Mouse (Mus musculus): ENCODE measurements around the gene Dpp4. TPM values are rescaled to one million over a fixed set of nuclear protein-coding genes. Genes with fewer than 3 reads are reported as not detected.

Gene Dpp4
- polyA plus RNA-seq, 1 experiment: not detected

GRCm38 (mm10) chr2:62390961-62391461, 21.0 kb downstream of the Dpp4 start:
- H3K36me3 ChIP-seq (ENCODE audit: control insufficient read depth, insufficient read depth): no peaks in the 10 kb centered on the region
- no peak for TF ChIP-seq FOSL1 (IDR thresholded peaks at IDR 0.05; ENCODE audit: insufficient read depth, low read length, poor library complexity, severe bottlenecking)
- no peak for TF ChIP-seq CEBPB (IDR thresholded peaks at IDR 0.05; ENCODE audit: low read depth)
- TF ChIP-seq MAX (IDR thresholded peaks at IDR 0.05): no peak
- no peak for TF ChIP-seq MYOG (IDR thresholded peaks at IDR 0.05; ENCODE audit: control insufficient read depth, extremely low read depth, insufficient read length)
- no peak for TF ChIP-seq USF1 (IDR thresholded peaks at IDR 0.05; ENCODE audit: low read depth)
- no peak for TF ChIP-seq MYOD1 (IDR thresholded peaks at IDR 0.05; ENCODE audit: control insufficient read depth, insufficient read length, low read depth)
- TF ChIP-seq CTCF (IDR thresholded peaks at IDR 0.05; ENCODE audit: control insufficient read depth, insufficient read depth, insufficient read length): no peak
- no peak overlapping the region for H3ac ChIP-seq (ENCODE audit: control insufficient read depth, insufficient read length, low read depth)
- H3K27me3 ChIP-seq (ENCODE audit: control insufficient read depth, insufficient read depth, insufficient read length): peaks cover 3% of the 10 kb centered on the region
- no peaks in the 10 kb centered on the region for H3K79me2 ChIP-seq (ENCODE audit: control insufficient read depth, insufficient read depth)
- H3K4me3 ChIP-seq (ENCODE audit: insufficient read depth, poor library complexity, severe bottlenecking): no peak overlapping the region
- H3K79me3 ChIP-seq (ENCODE audit: low read depth): no peaks in the 10 kb centered on the region

DNA sequence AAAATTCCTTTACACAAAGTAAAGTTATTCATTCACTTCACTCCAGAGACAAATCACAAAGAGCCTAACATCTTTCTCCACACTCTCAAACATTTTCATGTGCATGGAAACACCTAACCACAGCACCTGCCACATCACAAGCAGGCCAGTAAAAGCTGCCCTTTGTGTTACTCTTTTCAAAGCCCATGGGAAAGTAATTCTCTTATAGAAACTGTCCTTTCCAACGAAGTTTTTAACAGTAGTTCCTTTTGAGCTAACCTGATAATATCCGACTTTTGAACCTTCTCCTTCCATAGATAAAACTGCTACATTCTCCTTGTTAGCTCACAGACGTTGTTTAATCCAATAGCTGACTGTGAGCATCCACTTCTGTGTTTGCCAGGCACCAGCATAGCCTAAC, 21.7 kb downstream of the Dpp4 start:
- TF ChIP-seq FOSL1 (IDR thresholded peaks at IDR 0.05; ENCODE audit: insufficient read depth, low read length, poor library complexity, severe bottlenecking) (no peak), MAX (IDR thresholded peaks at IDR 0.05) (no peak), MYOG (IDR thresholded peaks at IDR 0.05; ENCODE audit: control insufficient read depth, extremely low read depth, insufficient read length) (no peak), CEBPB (IDR thresholded peaks at IDR 0.05; ENCODE audit: low read depth) (no peak), USF1 (IDR thresholded peaks at IDR 0.05; ENCODE audit: low read depth) (no peak), MYOD1 (IDR thresholded peaks at IDR 0.05; ENCODE audit: control insufficient read depth, insufficient read length, low read depth) (no peak), CTCF (IDR thresholded peaks at IDR 0.05; ENCODE audit: control insufficient read depth, insufficient read depth, insufficient read length) (no peak)
- H3K79me3 ChIP-seq (ENCODE audit: low read depth): no peaks in the 10 kb centered on the region
- H3K36me3 ChIP-seq (ENCODE audit: control insufficient read depth, insufficient read depth): no peaks in the 10 kb centered on the region
- no peaks in the 10 kb centered on the region for H3K79me2 ChIP-seq (ENCODE audit: control insufficient read depth, insufficient read depth)
- H3K4me3 ChIP-seq (ENCODE audit: insufficient read depth, poor library complexity, severe bottlenecking): no peak overlapping the region
- H3ac ChIP-seq (ENCODE audit: control insufficient read depth, insufficient read length, low read depth): no peak overlapping the region
- peaks cover 3% of the 10 kb centered on the region for H3K27me3 ChIP-seq (ENCODE audit: control insufficient read depth, insufficient read depth, insufficient read length)

GRCm38 (mm10) chr2:62388841-62389240, 23.2 kb downstream of the Dpp4 start:
- Histone ChIP-seq H3K79me3 (ENCODE audit: low read depth) (no peaks in the 10 kb centered on the region), H3K27me3 (ENCODE audit: control insufficient read depth, insufficient read depth, insufficient read length) (peaks cover 3% of the 10 kb centered on the region), H3K4me3 (ENCODE audit: insufficient read depth, poor library complexity, severe bottlenecking) (no peak overlapping the region), H3K79me2 (ENCODE audit: control insufficient read depth, insufficient read depth) (no peaks in the 10 kb centered on the region), H3K36me3 (ENCODE audit: control insufficient read depth, insufficient read depth) (no peaks in the 10 kb centered on the region), H3ac (ENCODE audit: control insufficient read depth, insufficient read length, low read depth) (no peak overlapping the region)
- no peak for TF ChIP-seq MYOD1 (IDR thresholded peaks at IDR 0.05; ENCODE audit: control insufficient read depth, insufficient read length, low read depth)

DNA sequence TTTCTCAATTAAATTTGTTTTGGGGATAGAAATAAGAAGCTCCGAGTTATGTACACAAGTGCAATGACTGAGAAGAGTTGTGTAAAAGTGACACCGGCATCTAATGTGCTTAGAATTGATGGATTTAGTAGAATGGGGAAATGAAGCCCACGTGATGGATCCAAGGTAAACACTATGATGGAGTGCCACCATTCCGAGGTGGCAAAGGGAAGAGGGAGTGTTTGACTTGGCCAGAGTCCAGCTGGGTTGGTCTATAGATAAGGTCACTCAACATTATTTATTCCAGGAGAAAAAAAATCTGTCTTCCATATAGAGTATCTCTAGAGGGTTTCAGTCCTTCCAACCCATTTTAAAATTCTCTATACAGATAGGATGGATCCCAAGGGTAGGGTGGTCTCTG, 28.8 kb downstream of the Dpp4 start:
- no peaks in the 10 kb centered on the region for H3K79me2 ChIP-seq (ENCODE audit: control insufficient read depth, insufficient read depth)
- no peaks in the 10 kb centered on the region for H3K79me3 ChIP-seq (ENCODE audit: low read depth)
- H3K36me3 ChIP-seq (ENCODE audit: control insufficient read depth, insufficient read depth): no peaks in the 10 kb centered on the region
- H3K4me3 ChIP-seq (ENCODE audit: insufficient read depth, poor library complexity, severe bottlenecking): no peak overlapping the region
- no peak for TF ChIP-seq FOSL1 (IDR thresholded peaks at IDR 0.05; ENCODE audit: insufficient read depth, low read length, poor library complexity, severe bottlenecking)
- no peak for TF ChIP-seq CEBPB (IDR thresholded peaks at IDR 0.05; ENCODE audit: low read depth)
- TF ChIP-seq MYOD1 (IDR thresholded peaks at IDR 0.05; ENCODE audit: control insufficient read depth, insufficient read length, low read depth): no peak
- TF ChIP-seq MAX (IDR thresholded peaks at IDR 0.05): no peak
- no peak for TF ChIP-seq CTCF (IDR thresholded peaks at IDR 0.05; ENCODE audit: control insufficient read depth, insufficient read depth, insufficient read length)
- no peak for TF ChIP-seq MYOG (IDR thresholded peaks at IDR 0.05; ENCODE audit: control insufficient read depth, extremely low read depth, insufficient read length)
- TF ChIP-seq USF1 (IDR thresholded peaks at IDR 0.05; ENCODE audit: low read depth): no peak
- H3K27me3 ChIP-seq (ENCODE audit: control insufficient read depth, insufficient read depth, insufficient read length): no peaks in the 10 kb centered on the region
- H3ac ChIP-seq (ENCODE audit: control insufficient read depth, insufficient read length, low read depth): no peak overlapping the region

DNA sequence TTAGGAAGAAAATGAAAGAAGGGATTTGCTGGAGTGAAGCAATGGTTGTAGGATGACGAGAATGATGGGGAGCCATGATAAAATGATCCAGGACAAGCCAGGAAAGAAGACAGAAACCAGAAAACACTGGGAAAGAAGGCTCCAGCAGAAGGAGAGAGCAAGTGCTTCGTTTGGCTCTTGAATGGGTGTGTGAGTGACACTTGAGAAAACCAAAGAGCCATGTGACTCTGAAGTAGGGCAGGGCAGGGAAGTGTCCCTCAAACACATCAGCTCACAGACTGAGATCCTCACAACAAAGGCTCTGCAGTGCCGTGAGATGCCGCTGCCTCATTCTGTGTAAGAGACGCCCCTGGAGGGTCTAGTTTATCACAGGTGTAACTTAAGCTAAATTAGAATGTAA, 29.6 kb downstream of the Dpp4 start:
- H3ac ChIP-seq (ENCODE audit: control insufficient read depth, insufficient read length, low read depth): no peak overlapping the region
- H3K79me2 ChIP-seq (ENCODE audit: control insufficient read depth, insufficient read depth): no peaks in the 10 kb centered on the region
- TF ChIP-seq USF1 (IDR thresholded peaks at IDR 0.05; ENCODE audit: low read depth): no peak
- TF ChIP-seq MYOD1 (IDR thresholded peaks at IDR 0.05; ENCODE audit: control insufficient read depth, insufficient read length, low read depth): no peak
- TF ChIP-seq CEBPB (IDR thresholded peaks at IDR 0.05; ENCODE audit: low read depth): no peak
- TF ChIP-seq MAX (IDR thresholded peaks at IDR 0.05): no peak
- no peak for TF ChIP-seq MYOG (IDR thresholded peaks at IDR 0.05; ENCODE audit: control insufficient read depth, extremely low read depth, insufficient read length)
- no peak for TF ChIP-seq FOSL1 (IDR thresholded peaks at IDR 0.05; ENCODE audit: insufficient read depth, low read length, poor library complexity, severe bottlenecking)
- no peak for TF ChIP-seq CTCF (IDR thresholded peaks at IDR 0.05; ENCODE audit: control insufficient read depth, insufficient read depth, insufficient read length)
- no peaks in the 10 kb centered on the region for H3K27me3 ChIP-seq (ENCODE audit: control insufficient read depth, insufficient read depth, insufficient read length)
- no peaks in the 10 kb centered on the region for H3K36me3 ChIP-seq (ENCODE audit: control insufficient read depth, insufficient read depth)
- H3K79me3 ChIP-seq (ENCODE audit: low read depth): no peaks in the 10 kb centered on the region
- H3K4me3 ChIP-seq (ENCODE audit: insufficient read depth, poor library complexity, severe bottlenecking): no peak overlapping the region

- no peaks in the 10 kb centered on the region for H3K27me3 ChIP-seq (ENCODE audit: control insufficient read depth, insufficient read depth, insufficient read length)
- H3K79me2 ChIP-seq (ENCODE audit: control insufficient read depth, insufficient read depth): no peaks in the 10 kb centered on the region
- TF ChIP-seq CTCF (IDR thresholded peaks at IDR 0.05; ENCODE audit: control insufficient read depth, insufficient read depth, insufficient read length): no peak
- no peak for TF ChIP-seq MAX (IDR thresholded peaks at IDR 0.05)
- no peak for TF ChIP-seq CEBPB (IDR thresholded peaks at IDR 0.05; ENCODE audit: low read depth)
- TF ChIP-seq MYOD1 (IDR thresholded peaks at IDR 0.05; ENCODE audit: control insufficient read depth, insufficient read length, low read depth): no peak
- TF ChIP-seq USF1 (IDR thresholded peaks at IDR 0.05; ENCODE audit: low read depth): no peak
- no peaks in the 10 kb centered on the region for H3K36me3 ChIP-seq (ENCODE audit: control insufficient read depth, insufficient read depth)
- H3K79me3 ChIP-seq (ENCODE audit: low read depth): no peaks in the 10 kb centered on the region
- H3K4me3 ChIP-seq (ENCODE audit: insufficient read depth, poor library complexity, severe bottlenecking): no peak overlapping the region
- no peak overlapping the region for H3ac ChIP-seq (ENCODE audit: control insufficient read depth, insufficient read length, low read depth)
Measured at GRCm38 (mm10) chr2:62381756-62382155, 30.3 kb downstream of the Dpp4 start.
